Mouse (Mus musculus): ENCODE measurements around the gene Acot7. TPM values are rescaled to one million over a fixed set of nuclear protein-coding genes. Genes with fewer than 3 reads are reported as not detected.

Gene Acot7
- total RNA-seq (2017), result 58.2 and 59.6 TPM in 2 replicates

GRCm38 (mm10) chr4:152177537-152178343, at the start of gene Acot7:
Gene Acot7 (plus strand): TSS chr4:152178134.
- peak; percentile 70 for ATAC-seq (replicated peaks; ENCODE audit: low read depth, poor library complexity, severe bottlenecking)

- ATAC-seq (replicated peaks; ENCODE audit: low read depth, poor library complexity, severe bottlenecking), result no peak
These were observed 49.1 kb upstream of the Acot7 start for GRCm38 (mm10) chr4:152128784-152129183.

GRCm38 (mm10) chr4:152129395-152129930, 48.5 kb upstream of the Acot7 start:
- ATAC-seq (replicated peaks; ENCODE audit: low read depth, poor library complexity, severe bottlenecking), result no peak

- peak; percentile 48 for ATAC-seq (replicated peaks; ENCODE audit: low read depth, poor library complexity, severe bottlenecking)
These were observed 46.9 kb upstream of the Acot7 start for GRCm38 (mm10) chr4:152130771-152131653.

GRCm38 (mm10) chr4:152131809-152132771, 45.8 kb upstream of the Acot7 start:
- ATAC-seq (replicated peaks; ENCODE audit: low read depth, poor library complexity, severe bottlenecking), result no peak

GRCm38 (mm10) chr4:152132772-152133169, 45.2 kb upstream of the Acot7 start:
- no peak for ATAC-seq (replicated peaks; ENCODE audit: low read depth, poor library complexity, severe bottlenecking)

- ATAC-seq (replicated peaks; ENCODE audit: low read depth, poor library complexity, severe bottlenecking), result no peak
These were observed 44.7 kb upstream of the Acot7 start for GRCm38 (mm10) chr4:152133213-152133612.

- peak; percentile 42; the same call in 1 of the 2 replicates for ATAC-seq (replicated peaks; ENCODE audit: low read depth, poor library complexity, severe bottlenecking)
These were observed 43.4 kb upstream of the Acot7 start for GRCm38 (mm10) chr4:152134507-152134906.

- no peak for ATAC-seq (replicated peaks; ENCODE audit: low read depth, poor library complexity, severe bottlenecking)
These were observed 42.6 kb upstream of the Acot7 start for GRCm38 (mm10) chr4:152135363-152135762.

- no peak for ATAC-seq (replicated peaks; ENCODE audit: low read depth, poor library complexity, severe bottlenecking)
These were observed 41.6 kb upstream of the Acot7 start for GRCm38 (mm10) chr4:152136112-152136875.

- ATAC-seq (replicated peaks; ENCODE audit: low read depth, poor library complexity, severe bottlenecking), result no peak
These were observed 41.1 kb upstream of the Acot7 start for GRCm38 (mm10) chr4:152136876-152137250.

- ATAC-seq (replicated peaks; ENCODE audit: low read depth, poor library complexity, severe bottlenecking), result peak; percentile 84
These were observed 39.3 kb upstream of the Acot7 start for GRCm38 (mm10) chr4:152138497-152139260.

GRCm38 (mm10) chr4:152140441-152140840, 37.5 kb upstream of the Acot7 start:
- peak; percentile 49 for ATAC-seq (replicated peaks; ENCODE audit: low read depth, poor library complexity, severe bottlenecking)

- ATAC-seq (replicated peaks; ENCODE audit: low read depth, poor library complexity, severe bottlenecking), result no peak
These were observed 36.3 kb upstream of the Acot7 start for GRCm38 (mm10) chr4:152141521-152142135.

GRCm38 (mm10) chr4:152143632-152144031, 34.3 kb upstream of the Acot7 start:
- no peak for ATAC-seq (replicated peaks; ENCODE audit: low read depth, poor library complexity, severe bottlenecking)

- ATAC-seq (replicated peaks; ENCODE audit: low read depth, poor library complexity, severe bottlenecking), result no peak
These were observed 32.5 kb upstream of the Acot7 start for GRCm38 (mm10) chr4:152145473-152145872.

GRCm38 (mm10) chr4:152146033-152146827, 31.7 kb upstream of the Acot7 start:
- ATAC-seq (replicated peaks; ENCODE audit: low read depth, poor library complexity, severe bottlenecking), result no peak

All from common myeloid progenitor, adult 5-6 weeks (primary cell).